Mouse (Mus musculus) cortical plate, adult 2 months (tissue): ENCODE data around the gene Zfp990. TPM values are rescaled to one million over a fixed set of nuclear protein-coding genes. Genes with fewer than 3 reads are reported as not detected.
"Not testable (repeated sequence)": the region's sequence is repeated elsewhere in the genome, so short reads cannot be mapped to it uniquely, and the experiment has no call there.

Source experiments
- H3K27ac ChIP-seq: fragments of 200-500 bp; 2 replicates; pipeline ENCODE4 v1.5.1; 2012; ENCODE audit warnings: low read length, control low read depth, inconsistent platforms; ENCODE audit not compliant: insufficient read depth
- H3K4me1 ChIP-seq: fragments of 200-500 bp; 2 replicates; pipeline ENCODE4 v1.6.1; 2011; ENCODE audit warnings: low read length; ENCODE audit not compliant: control insufficient read depth, insufficient read depth
- H3K4me3 ChIP-seq: fragments of 200-500 bp; 2 replicates; pipeline ENCODE4 v1.5.1; 2011; ENCODE audit warnings: mild to moderate bottlenecking, low read length, control low read depth; ENCODE audit not compliant: insufficient read depth
- CTCF ChIP-seq: fragments of 200-500 bp; IDR thresholded peaks from 2 replicates; pipeline ENCODE4 v1.5.1; 2011; ENCODE audit warnings: mild to moderate bottlenecking, control low read depth, low read length; ENCODE audit not compliant: insufficient read depth; ENCODE audit errors: extremely low read depth
- POLR2A ChIP-seq: fragments of 200-500 bp; IDR thresholded peaks from 2 replicates; pipeline ENCODE4 v1.6.1; 2011; ENCODE audit warnings: mild to moderate bottlenecking, low read length, control low read depth; ENCODE audit not compliant: insufficient read depth; ENCODE audit errors: extremely low read depth
- polyA plus RNA-seq: library from polyadenylated mRNA; depleted of rRNA; stranded (reverse); fragments of >200 nt; gene quantifications from 2 replicates; pipeline ENCODE4 v1.2.3, GENCODE M21; 2012; rRNA removed

Gene Zfp990
- polyA plus RNA-seq = not detected in 2 replicates

GRCm38 (mm10) chr4:145510459-145510858 is at the start of gene Zfp990:
Zfp990 (plus strand) TSS chr4:145510759.
- not testable (repeated sequence) for H3K4me3 ChIP-seq, H3K27ac ChIP-seq, H3K4me1 ChIP-seq

- not testable (repeated sequence) for H3K4me3 ChIP-seq, H3K27ac ChIP-seq, H3K4me1 ChIP-seq
These were observed 46.9 kb upstream of the Zfp990 start for GRCm38 (mm10) chr4:145463553-145464253.

- TF ChIP-seq POLR2A = no peak
- no peak for TF ChIP-seq CTCF
- Histone ChIP-seq H3K27ac (no peak overlapping the region), H3K4me1 (no peaks in the 10 kb centered on the region), H3K4me3 (no peak overlapping the region)
These were observed 32.4 kb upstream of the Zfp990 start for GRCm38 (mm10) chr4:145478128-145478527.

- not testable (repeated sequence) for H3K27ac ChIP-seq, H3K4me1 ChIP-seq, H3K4me3 ChIP-seq
These were observed 29.9 kb upstream of the Zfp990 start for GRCm38 (mm10) chr4:145480699-145481098.

GRCm38 (mm10) chr4:145489396-145489795 is 21.2 kb upstream of the Zfp990 start:
- no peak overlapping the region for H3K4me3 ChIP-seq
- TF ChIP-seq POLR2A (no peak), CTCF (no peak)
- no peaks in the 10 kb centered on the region for H3K4me1 ChIP-seq
- H3K27ac ChIP-seq = no peak overlapping the region

GRCm38 (mm10) chr4:145492132-145492531 is 18.4 kb upstream of the Zfp990 start:
- Histone ChIP-seq H3K27ac (no peak overlapping the region), H3K4me3 (no peak overlapping the region), H3K4me1 (no peaks in the 10 kb centered on the region)
- TF ChIP-seq POLR2A (no peak), CTCF (no peak)

GRCm38 (mm10) chr4:145493316-145493715 is 17.2 kb upstream of the Zfp990 start:
- not testable (repeated sequence) for H3K27ac ChIP-seq, H3K4me1 ChIP-seq

GRCm38 (mm10) chr4:145514637-145515036 is 4.1 kb downstream of the Zfp990 start:
- H3K4me3 ChIP-seq, H3K27ac ChIP-seq: not testable (repeated sequence)

More at GRCm38 (mm10) chr4:145493316-145493715, 17.2 kb upstream of the Zfp990 start:
- H3K4me3 ChIP-seq = not testable (repeated sequence)

GRCm38 (mm10) chr4:145515776-145516565 is 5.4 kb downstream of the Zfp990 start:
- H3K4me1 ChIP-seq, H3K4me3 ChIP-seq, H3K27ac ChIP-seq: not testable (repeated sequence)

More at GRCm38 (mm10) chr4:145514637-145515036, 4.1 kb downstream of the Zfp990 start:
- not testable (repeated sequence) for H3K4me1 ChIP-seq

GRCm38 (mm10) chr4:145517391-145517790 is 6.8 kb downstream of the Zfp990 start:
- not testable (repeated sequence) for H3K4me1 ChIP-seq, H3K27ac ChIP-seq, H3K4me3 ChIP-seq

GRCm38 (mm10) chr4:145543861-145544260 is 33.3 kb downstream of the Zfp990 start:
- H3K4me1 ChIP-seq, H3K27ac ChIP-seq, H3K4me3 ChIP-seq: not testable (repeated sequence)

GRCm38 (mm10) chr4:145545106-145545505 is 34.5 kb downstream of the Zfp990 start:
- not testable (repeated sequence) for H3K4me1 ChIP-seq, H3K4me3 ChIP-seq, H3K27ac ChIP-seq

- H3K27ac ChIP-seq, H3K4me1 ChIP-seq, H3K4me3 ChIP-seq: not testable (repeated sequence)
These were observed 35.3 kb downstream of the Zfp990 start for GRCm38 (mm10) chr4:145545734-145546349.

- H3K27ac ChIP-seq, H3K4me1 ChIP-seq, H3K4me3 ChIP-seq: not testable (repeated sequence)
These were observed 35.9 kb downstream of the Zfp990 start for GRCm38 (mm10) chr4:145546477-145546876.
